ENCODE assay signal across 8 mouse cellular contexts in genomic region chr7:97480290-97480689, GRCm38 (mm10). TPM values are rescaled to one million over a fixed set of nuclear protein-coding genes. Genes with fewer than 3 reads are reported as not detected.
DNase-seq lines count a peak whose midpoint lies in the region; ATAC-seq lines count a peak whose summit lies in the region.

No protein-coding gene starts in this region.

- 20% methylated on average over 3 of the region's 3 CpGs for WGBS in heart, embryonic 12.5 days
- 25% methylated on average over 3 of the region's 3 CpGs for WGBS in embryonic facial prominence, embryonic 11.5 days
- WGBS in hindbrain, embryonic 16.5 days, result 25% methylated on average over 3 of the region's 3 CpGs
- WGBS in midbrain, embryonic 13.5 days, result 28% methylated on average over 3 of the region's 3 CpGs

- no peak for DNase-seq in heart, postnatal 36 days
- DNase-seq in embryonic facial prominence, embryonic 11.5 days (ENCODE audit: low spot score), result no peak
- no peak for DNase-seq in natural killer cell, adult 2 months (ENCODE audit: low spot score in 2 of 2)
- DNase-seq in layer of hippocampus, adult 9-10 months (ENCODE audit: low spot score), result no peak

- peak overlapping the region; percentile 96 for H3K4me2 ChIP-seq in heart, embryonic 12.5 days
- peak overlapping the region; percentile 28 for H3K4me2 ChIP-seq in embryonic facial prominence, embryonic 11.5 days (ENCODE audit: low read depth, low read length)
- peak overlapping the region; percentile 57 for H3K4me2 ChIP-seq in hindbrain, embryonic 16.5 days (ENCODE audit: low read length)
- H3K4me2 ChIP-seq in midbrain, embryonic 13.5 days (replicated peaks), result peak overlapping the region; percentile 87

- intact Hi-C loops in heart, postnatal 36 days (cut with DNase I), result loop anchor here (2.0 to 5.0 kb wide), 5 partner anchors 55 to 403 kb away; partner anchors contain the start of genes Aamdc, Clns1a, Kctd21 and Rsf1

- H3K27ac ChIP-seq in heart, embryonic 12.5 days (ENCODE audit: poor library complexity, severe bottlenecking), result no peak overlapping the region
- no peak overlapping the region for H3K27ac ChIP-seq in embryonic facial prominence, embryonic 11.5 days (replicated peaks; ENCODE audit: low read depth, low read length)
- no peak overlapping the region for H3K27ac ChIP-seq in hindbrain, embryonic 16.5 days (ENCODE audit: low read depth, low read length)
- H3K27ac ChIP-seq in midbrain, embryonic 13.5 days, result no peak overlapping the region

- no peaks in the 10 kb centered on the region for H3K27me3 ChIP-seq in heart, embryonic 12.5 days (replicated peaks)
- H3K27me3 ChIP-seq in embryonic facial prominence, embryonic 11.5 days (ENCODE audit: control insufficient read depth, insufficient read depth, low read length), result no peaks in the 10 kb centered on the region
- no peaks in the 10 kb centered on the region for H3K27me3 ChIP-seq in hindbrain, embryonic 16.5 days (replicated peaks; ENCODE audit: control insufficient read depth, insufficient read depth, low read length)
- no peaks in the 10 kb centered on the region for H3K27me3 ChIP-seq in midbrain, embryonic 13.5 days

- H3K4me3 ChIP-seq in heart, embryonic 12.5 days, result peak overlapping the region; percentile 84
- peak overlapping the region; percentile 58 for H3K4me3 ChIP-seq in embryonic facial prominence, embryonic 11.5 days (ENCODE audit: low read depth, low read length)
- peak overlapping the region; percentile 78 for H3K4me3 ChIP-seq in hindbrain, embryonic 16.5 days (ENCODE audit: low read length)
- H3K4me3 ChIP-seq in midbrain, embryonic 13.5 days (replicated peaks), result peak overlapping the region; percentile 82

- peaks cover 6% of the 10 kb centered on the region for H3K36me3 ChIP-seq in heart, embryonic 12.5 days
- H3K36me3 ChIP-seq in embryonic facial prominence, embryonic 11.5 days (replicated peaks; ENCODE audit: control insufficient read depth, insufficient read depth, low read depth, low read length), result no peaks in the 10 kb centered on the region
- no peaks in the 10 kb centered on the region for H3K36me3 ChIP-seq in hindbrain, embryonic 16.5 days (ENCODE audit: control insufficient read depth, insufficient read depth, low read length)
- peaks cover 7% of the 10 kb centered on the region for H3K36me3 ChIP-seq in midbrain, embryonic 13.5 days

- peaks cover 14% of the 10 kb centered on the region for H3K4me1 ChIP-seq in heart, embryonic 12.5 days (replicated peaks)
- H3K4me1 ChIP-seq in embryonic facial prominence, embryonic 11.5 days (ENCODE audit: control insufficient read depth, insufficient read depth, low read length), result no peaks in the 10 kb centered on the region
- peaks cover 14% of the 10 kb centered on the region for H3K4me1 ChIP-seq in hindbrain, embryonic 16.5 days (ENCODE audit: control insufficient read depth, insufficient read depth, low read depth, low read length)
- peaks cover 26% of the 10 kb centered on the region for H3K4me1 ChIP-seq in midbrain, embryonic 13.5 days (replicated peaks)

- no peaks in the 10 kb centered on the region for H3K9me3 ChIP-seq in heart, embryonic 12.5 days (replicated peaks)
- no peaks in the 10 kb centered on the region for H3K9me3 ChIP-seq in embryonic facial prominence, embryonic 11.5 days (replicated peaks; ENCODE audit: control insufficient read depth, low read length)
- H3K9me3 ChIP-seq in hindbrain, embryonic 16.5 days (ENCODE audit: control insufficient read depth, low read length), result no peaks in the 10 kb centered on the region
- no peaks in the 10 kb centered on the region for H3K9me3 ChIP-seq in midbrain, embryonic 13.5 days

- ATAC-seq in heart, embryonic 12.5 days (ENCODE audit: insufficient number of reproducible peaks, low FRiP score), result no peak
- ATAC-seq in embryonic facial prominence, embryonic 11.5 days (replicated peaks; ENCODE audit: insufficient number of reproducible peaks, low FRiP score, low TSS enrichment, low read depth), result no peak
- peak; percentile 12; the same call in 1 of the 2 replicates for ATAC-seq in hindbrain, embryonic 16.5 days
- ATAC-seq in midbrain, embryonic 13.5 days, result peak; percentile 31
- no peak for ATAC-seq in granulocyte monocyte progenitor cell, adult 5-6 weeks (replicated peaks; ENCODE audit: poor library complexity, severe bottlenecking)

- H3K9ac ChIP-seq in heart, embryonic 12.5 days, result 0 out of 2 replicates have a peak overlapping the region, but pooled peaks have one; percentile 36
- peak overlapping the region; percentile 14; the same call in 1 of the 2 replicates for H3K9ac ChIP-seq in embryonic facial prominence, embryonic 11.5 days (replicated peaks; ENCODE audit: low read length)
- H3K9ac ChIP-seq in hindbrain, embryonic 16.5 days (ENCODE audit: low read depth, low read length), result no peak overlapping the region; the same call in 1 of the 2 replicates
- H3K9ac ChIP-seq in midbrain, embryonic 13.5 days (replicated peaks), result no peak overlapping the region

RNA-seq across cellular contexts. Expression of gene Ints4, which starts 0.5 kb away (rescaled TPM):
- 31.1 and 32.8 TPM in 2 replicates for polyA plus RNA-seq in heart, embryonic 12.5 days (2016; fragmentation: Nextera tagmentation; extraction: Ambion mirVana)
- total RNA-seq in heart, postnatal 36 days (2021), result 10 to 100 TPM; 48.1 to 53.0 TPM
- polyA plus RNA-seq in embryonic facial prominence, embryonic 11.5 days (2014; fragmentation: Nextera tagmentation; extraction: Ambion mirVana), result 70.1 and 79.4 TPM in 2 replicates
- 43.3 and 50.1 TPM in 2 replicates for polyA plus RNA-seq in hindbrain, embryonic 16.5 days (2015; fragmentation: Nextera tagmentation; extraction: Ambion mirVana)
- 45.9 and 48.8 TPM in 2 replicates for polyA plus RNA-seq in midbrain, embryonic 13.5 days (2015; fragmentation: Nextera tagmentation; extraction: Ambion mirVana)
- total RNA-seq in granulocyte monocyte progenitor cell, adult 5-6 weeks (2014; fragmentation: Nextera tagmentation), result 74.7 and 78.5 TPM in 2 replicates
- 64.1 and 64.8 TPM in 2 replicates for total RNA-seq in granulocyte monocyte progenitor cell, adult 5-6 weeks (2017)

RNA-seq across cellular contexts. Expression of gene Kctd14, which starts 29.2 kb away (rescaled TPM):
- 0.24 and 0.96 TPM in 2 replicates for polyA plus RNA-seq in heart, embryonic 12.5 days (2016; fragmentation: Nextera tagmentation; extraction: Ambion mirVana)
- not detected for total RNA-seq in heart, postnatal 36 days (2021)
- 0.55 and 1.1 TPM in 2 replicates for polyA plus RNA-seq in embryonic facial prominence, embryonic 11.5 days (2014; fragmentation: Nextera tagmentation; extraction: Ambion mirVana)
- polyA plus RNA-seq in hindbrain, embryonic 16.5 days (2015; fragmentation: Nextera tagmentation; extraction: Ambion mirVana), result 1.2 and 1.8 TPM in 2 replicates
- polyA plus RNA-seq in midbrain, embryonic 13.5 days (2015; fragmentation: Nextera tagmentation; extraction: Ambion mirVana), result 1.5 and 1.6 TPM in 2 replicates
- 3.2 and 5.0 TPM in 2 replicates for total RNA-seq in granulocyte monocyte progenitor cell, adult 5-6 weeks (2014; fragmentation: Nextera tagmentation)
- 3.9 TPM in 2 replicates for total RNA-seq in granulocyte monocyte progenitor cell, adult 5-6 weeks (2017)

Comparison
In these comparisons a context has a peak if more than half of its experiments do, and no peak if none do; other contexts are left out.
1. ATAC-seq: peak in hindbrain, embryonic 16.5 days (single experiment) and midbrain, embryonic 13.5 days (single experiment); none in heart, embryonic 12.5 days (single experiment), embryonic facial prominence, embryonic 11.5 days (single experiment) and granulocyte monocyte progenitor cell, adult 5-6 weeks (single experiment).
2. H3K4me2 ChIP-seq: peak in every context shown above with its lines; median percentile 96 in heart, embryonic 12.5 days; 87 in midbrain, embryonic 13.5 days; 57 in hindbrain, embryonic 16.5 days; 28 in embryonic facial prominence, embryonic 11.5 days.
3. H3K9ac ChIP-seq: peak in heart, embryonic 12.5 days (single experiment) and embryonic facial prominence, embryonic 11.5 days (single experiment); none in hindbrain, embryonic 16.5 days (single experiment) and midbrain, embryonic 13.5 days (single experiment).
4. Peak in every context shown above with its lines, with median percentiles within 50 percentile points of each other: H3K4me3 ChIP-seq.